Mouse (Mus musculus): ENCODE measurements around the gene Tns3.

Tns3 gene

DNA sequence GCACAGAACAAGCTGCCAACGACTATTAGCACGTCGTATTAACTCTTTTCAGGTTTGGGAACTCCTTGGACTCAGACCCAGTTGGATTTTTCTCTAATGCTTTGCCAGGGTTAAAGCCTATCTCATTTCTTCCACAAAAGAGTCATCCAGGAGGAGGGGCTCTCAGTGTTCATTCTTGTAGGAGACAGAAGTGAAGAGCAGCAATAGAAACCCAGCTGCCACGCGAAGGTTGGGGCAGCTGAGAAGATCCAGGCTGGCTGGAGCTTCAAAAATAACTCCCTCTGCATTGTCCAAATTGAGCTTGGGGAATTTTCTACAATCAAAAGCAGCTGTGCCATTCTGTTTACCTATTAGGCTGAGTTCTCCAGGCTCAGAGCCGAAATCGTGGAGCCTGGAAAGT lies 16.3 kb upstream of the Tns3 start:
- no peak for DNase-seq (ENCODE audit: low read depth)

DNA sequence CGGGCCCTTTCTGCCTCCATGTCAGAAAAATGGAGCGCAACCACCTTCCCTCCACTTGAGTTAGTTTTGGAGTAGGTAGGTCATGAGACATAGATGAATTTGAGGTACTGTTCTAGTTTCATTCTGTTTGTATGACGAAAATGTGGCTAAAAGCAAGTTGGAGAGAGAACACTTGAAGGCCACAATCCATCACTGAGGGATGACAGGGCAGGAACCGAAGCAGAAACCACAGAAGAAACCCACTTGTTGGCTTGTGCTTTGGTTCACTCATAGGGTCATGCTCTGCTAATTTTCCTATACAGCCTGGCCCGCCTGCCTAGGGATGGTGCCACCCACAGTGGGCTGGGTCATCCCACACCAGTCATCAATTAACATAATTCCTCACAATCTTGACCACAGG lies 14.9 kb upstream of the Tns3 start:
- peak; percentile 61 for DNase-seq (ENCODE audit: low read depth)

DNA sequence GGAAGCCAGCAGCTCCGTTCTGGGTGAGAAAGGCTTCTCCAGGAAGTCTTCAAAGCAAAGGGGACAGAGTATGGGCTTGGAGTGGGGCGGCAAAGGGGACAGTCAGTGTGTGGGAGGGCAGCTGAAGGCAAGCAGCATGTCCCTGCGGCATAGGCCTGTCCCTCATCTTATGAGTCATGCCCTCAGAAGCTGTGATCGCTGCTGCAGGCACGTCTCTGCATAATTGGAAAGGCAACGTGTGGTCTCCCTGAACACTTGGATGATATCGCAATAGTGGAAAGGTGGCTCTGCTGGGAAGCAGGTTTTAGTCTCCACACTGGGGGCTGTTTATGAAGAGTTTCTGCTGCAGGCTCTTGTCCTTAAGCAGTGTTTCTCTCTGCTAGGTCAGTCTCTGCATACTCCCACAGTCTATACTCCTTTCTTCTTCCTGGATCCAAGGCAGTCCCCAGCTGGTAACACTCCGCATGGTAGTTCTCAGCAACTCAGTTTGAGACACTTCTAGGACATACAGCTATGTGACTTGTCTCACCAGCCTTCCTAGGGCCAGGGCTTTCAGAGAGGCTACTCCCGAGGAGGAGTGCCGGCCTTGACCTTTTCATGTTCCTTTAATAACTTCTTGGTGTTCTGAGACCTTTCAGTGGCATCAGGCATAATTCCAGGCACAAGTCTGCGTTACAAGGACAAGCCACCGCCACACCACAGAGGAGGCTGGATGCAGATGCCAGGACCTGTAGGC lies 14.1 kb upstream of the Tns3 start:
- DNase-seq (ENCODE audit: low read depth) = peak; percentile 52

DNA sequence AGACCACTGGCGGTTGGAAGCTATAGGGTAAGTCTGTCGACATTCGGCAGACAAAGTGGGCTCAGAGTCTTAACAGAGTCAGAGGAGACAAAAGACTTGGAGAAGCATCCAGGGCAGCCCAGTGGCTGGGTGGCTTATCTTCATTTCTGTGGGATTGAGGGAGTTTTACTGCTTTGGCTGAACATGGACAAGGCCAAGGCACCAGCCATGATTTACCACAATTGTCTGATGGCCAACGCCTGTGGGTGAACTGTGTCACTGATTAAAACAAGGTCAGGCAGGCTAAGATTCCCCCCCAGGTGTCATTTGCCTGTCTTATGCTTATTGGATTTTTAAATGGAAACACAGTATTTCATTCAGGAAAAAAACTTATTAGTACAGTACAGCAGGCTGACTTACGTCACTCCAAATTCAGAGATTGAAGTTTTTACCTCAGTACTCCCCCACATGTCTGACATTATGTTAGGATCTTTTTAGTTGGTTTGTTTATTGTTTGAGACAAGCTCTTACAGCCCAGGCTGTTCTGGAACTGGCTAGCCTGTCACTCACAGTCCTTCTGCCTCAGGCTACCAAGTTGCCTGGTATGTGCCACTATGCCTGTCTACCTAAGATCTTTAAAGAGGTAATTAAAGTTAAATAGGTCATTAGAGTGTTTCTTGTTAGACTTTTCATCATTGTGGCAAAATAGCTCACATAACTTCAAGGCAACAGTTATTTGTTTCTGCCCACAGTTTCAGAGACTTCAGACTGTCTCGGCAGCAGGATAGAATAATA lies 11.6 kb upstream of the Tns3 start:
- DNase-seq (ENCODE audit: low read depth) = no peak

DNA sequence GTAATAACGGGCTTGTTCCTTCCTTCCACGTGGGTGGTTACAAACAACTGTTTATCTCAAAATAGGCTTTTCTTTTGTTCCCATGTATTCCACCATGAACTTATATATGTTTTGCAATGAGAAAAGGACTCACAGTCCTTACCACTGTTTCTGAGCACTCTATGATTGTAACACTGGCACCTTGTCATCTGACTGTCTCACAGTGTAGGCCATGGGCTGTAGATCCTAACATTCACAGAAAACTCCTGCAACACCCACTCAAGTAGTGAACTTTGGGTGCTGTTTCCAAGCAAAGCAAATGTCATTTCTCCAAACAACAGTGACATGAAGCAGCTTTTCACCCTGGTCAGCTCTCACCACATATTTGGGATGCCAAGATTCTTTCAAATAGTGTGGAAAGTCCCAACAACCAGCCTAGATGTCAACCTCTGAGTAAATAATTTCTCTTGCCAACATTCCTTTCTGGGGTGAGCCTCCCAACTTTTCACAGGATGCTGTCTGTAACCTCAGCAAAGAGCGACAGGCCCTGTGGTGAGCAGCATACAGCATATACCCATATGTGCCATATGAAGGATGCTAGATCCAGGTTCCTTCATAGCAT lies 10.3 kb upstream of the Tns3 start:
- DNase-seq (ENCODE audit: low read depth) = no peak

DNA sequence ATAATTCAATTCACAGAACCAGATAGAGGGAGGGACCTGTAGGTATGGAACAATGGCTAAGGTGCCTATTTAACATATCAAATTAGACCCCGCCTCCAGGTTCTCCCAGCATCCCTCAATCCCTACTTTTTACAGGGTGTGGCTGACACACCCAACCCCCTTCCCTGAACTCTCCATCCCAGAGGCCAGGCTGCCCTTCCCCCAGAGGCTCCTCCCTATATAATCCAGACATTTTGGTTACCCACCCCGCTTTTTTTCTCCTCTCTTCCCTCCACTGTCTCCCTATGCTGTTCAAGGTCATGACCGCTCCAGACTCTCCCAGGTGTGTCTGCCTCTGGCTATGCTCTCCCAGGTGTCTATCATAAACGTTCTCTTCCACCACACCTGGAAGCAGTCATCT lies 7.4 kb upstream of the Tns3 start:
- no peak for DNase-seq (ENCODE audit: low read depth)

DNA sequence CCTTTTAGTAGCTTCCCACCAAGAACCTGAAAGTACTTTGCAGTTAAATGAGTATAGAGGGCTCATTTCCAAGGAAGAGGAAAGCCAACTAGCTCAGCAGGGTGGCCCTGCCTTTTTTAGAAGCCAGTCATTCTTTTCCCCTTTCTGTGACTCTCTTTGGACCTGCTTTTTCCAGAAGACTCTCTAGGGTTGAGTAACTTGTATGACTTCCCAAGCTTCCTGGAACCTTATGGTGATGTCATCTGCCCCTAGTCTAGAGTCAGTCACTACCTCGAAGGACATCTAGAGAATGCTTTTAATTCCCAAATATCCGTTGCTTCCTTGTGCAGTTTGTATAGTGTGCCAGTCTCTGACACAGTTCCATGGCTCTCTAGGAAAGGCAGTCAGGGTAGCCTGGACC lies 4.8 kb upstream of the Tns3 start:
- DNase-seq (ENCODE audit: low read depth) = no peak

DNA sequence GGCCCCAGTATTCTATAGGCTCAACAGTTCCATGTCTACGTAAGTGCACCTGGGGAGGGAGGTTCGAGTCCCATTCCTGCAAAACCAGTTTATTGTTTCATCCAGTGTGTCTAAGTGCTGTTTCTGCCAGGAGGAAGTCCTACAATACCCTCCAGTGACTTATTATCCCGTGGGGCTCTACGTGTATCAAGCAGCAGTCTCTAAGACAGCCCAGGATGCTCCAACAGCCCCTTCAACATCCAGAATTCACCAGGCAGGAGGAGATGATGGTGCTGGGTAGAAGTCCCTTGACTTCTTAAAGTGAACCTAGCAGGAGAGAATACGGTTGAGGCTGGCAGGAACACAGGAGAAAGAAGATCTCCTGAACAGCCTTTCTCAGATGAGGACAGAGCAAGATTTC lies 462 bp upstream of the Tns3 start:
- no peak for DNase-seq (ENCODE audit: low read depth)

DNA sequence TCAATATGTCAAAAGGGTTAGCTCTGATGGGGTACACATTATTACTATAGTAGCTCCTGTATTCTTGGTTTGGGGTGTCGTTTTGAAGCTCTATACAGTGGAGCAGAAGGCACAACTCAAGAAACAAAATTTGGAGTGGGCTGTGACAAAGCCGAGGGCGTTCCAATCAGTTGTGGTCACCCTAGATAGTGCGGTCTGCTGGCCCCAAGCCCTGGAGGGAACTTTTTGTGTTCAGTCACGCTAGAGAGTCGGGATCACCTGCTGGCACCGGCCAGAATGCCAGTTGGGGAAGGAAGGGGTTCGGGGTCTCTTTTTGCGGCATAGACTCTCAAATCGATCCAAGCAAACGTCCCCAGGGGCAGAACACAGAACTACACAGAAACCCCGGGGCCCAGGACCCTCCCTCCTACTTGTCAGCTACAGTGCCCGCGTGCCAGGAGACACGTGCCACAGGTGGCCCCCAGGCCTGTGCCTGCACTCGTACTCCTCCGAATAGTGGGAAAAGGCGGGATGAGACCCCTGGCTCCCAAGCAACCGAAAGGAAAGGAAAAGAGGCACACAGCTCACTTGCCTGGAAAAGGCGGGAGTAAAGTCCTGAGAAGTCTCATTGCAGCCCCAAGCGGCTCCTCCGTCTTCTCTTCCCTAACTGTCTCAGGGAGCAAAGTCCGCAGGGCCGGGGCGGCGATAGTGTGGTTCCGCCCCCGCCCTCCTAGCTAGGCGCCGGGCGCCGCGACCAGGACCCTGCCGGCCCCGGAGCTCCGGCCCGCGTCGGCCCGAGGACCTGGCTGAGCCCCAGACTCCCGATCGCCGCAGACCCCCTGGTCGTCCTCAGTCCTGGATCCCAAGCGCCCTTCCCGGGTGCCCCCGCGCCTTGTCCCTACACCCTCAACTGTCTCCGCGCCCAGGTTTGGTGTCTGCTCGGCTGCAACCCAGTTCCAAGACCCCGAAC lies 617 bp downstream of the Tns3 start:
- DNase-seq (ENCODE audit: low read depth) = peak; percentile 55

DNA sequence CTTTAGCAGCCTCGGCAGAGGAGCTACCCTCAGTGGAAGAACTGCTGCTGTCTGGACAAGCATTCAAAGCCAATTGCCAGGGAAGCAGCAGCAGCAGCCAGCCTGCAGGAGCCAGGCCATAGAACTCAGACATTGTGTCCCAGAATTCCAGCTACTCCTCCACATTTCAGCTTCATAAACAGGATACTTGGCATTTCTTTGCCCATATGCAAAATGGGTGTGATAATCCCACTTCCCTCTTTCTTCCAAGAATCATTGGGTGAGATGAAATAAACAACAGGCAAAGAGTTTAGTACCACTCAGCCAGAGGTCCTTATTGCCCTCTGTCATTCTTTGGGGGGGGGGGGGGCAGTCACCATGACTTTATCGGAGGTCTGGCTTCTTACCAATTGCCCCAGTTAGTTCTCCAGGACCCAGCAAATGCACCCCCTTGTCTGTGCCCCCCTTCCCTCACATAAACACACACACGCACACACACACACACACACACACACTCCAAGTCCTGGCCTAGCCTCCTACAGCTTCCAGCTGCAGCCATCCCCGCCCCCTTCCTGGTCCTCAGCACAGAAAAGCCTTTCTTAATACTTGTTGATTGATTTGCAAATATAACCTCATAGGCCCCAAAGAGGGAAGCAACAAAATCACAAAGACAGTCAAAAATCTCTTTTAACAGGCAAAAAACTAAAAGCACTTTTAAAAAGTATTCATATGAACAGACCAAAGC lies 1.5 kb downstream of the Tns3 start:
- DNase-seq (ENCODE audit: low read depth) = peak; percentile 34

DNA sequence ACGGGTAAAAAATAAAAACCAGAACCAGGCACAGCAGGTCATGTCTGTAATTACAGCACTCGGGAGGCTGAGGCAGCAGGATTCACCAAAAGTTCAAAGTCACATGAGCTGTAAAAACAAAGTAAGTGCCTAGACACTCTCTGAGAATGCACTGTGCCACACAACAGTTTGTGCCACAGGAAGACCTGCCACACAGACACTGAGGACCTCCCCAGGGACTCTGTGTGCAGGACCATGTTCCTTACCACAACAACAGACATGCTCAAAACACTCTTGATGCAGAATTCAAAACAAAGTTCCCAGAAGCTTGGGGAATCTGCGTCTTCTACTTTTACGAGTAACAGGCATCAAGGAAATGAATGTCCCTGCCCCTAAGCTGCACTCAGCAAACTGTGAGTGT lies 3.4 kb downstream of the Tns3 start:
- DNase-seq (ENCODE audit: low read depth) = no peak

DNA sequence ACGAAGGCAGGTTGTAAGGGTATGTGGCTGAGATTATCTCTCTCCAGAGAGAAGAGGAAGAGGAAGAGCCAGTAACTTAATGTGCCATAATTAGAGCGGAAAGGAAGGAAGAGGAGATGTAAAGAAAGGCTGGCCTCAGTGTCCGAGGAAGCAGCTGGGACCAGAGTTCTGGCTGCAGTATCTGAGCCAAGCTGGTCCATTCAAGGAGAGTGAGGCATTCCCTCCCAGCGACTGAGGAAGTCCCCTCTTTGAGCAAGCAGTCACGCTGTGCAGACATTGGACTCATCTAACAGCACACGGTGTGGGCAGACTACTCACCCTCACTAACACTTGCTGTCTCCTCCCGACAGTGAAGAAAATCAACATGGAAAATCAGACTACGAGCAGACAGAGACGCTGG lies 4.5 kb downstream of the Tns3 start:
- peak; percentile 11 for DNase-seq (ENCODE audit: low read depth)

DNA sequence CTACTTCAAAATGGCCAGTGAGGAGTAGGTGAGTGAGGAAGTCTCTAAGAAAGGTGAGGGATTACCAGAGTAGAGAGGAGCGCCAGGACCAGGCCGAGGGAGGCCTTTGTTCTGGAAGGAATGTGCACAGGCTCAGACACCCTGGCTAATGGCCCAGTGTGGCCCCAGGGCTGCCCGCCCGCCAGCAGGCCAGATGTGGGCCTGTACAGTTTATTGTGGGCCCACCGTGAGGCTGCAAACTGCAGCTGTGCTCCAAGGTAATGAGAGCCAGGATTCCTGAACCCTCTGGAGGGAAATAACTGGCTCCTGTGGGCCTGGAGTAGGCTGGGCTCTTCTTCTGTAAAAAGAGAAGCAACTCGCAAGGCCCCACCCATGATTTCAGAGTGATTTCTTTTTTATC lies 5.3 kb downstream of the Tns3 start:
- no peak for DNase-seq (ENCODE audit: low read depth)

DNA sequence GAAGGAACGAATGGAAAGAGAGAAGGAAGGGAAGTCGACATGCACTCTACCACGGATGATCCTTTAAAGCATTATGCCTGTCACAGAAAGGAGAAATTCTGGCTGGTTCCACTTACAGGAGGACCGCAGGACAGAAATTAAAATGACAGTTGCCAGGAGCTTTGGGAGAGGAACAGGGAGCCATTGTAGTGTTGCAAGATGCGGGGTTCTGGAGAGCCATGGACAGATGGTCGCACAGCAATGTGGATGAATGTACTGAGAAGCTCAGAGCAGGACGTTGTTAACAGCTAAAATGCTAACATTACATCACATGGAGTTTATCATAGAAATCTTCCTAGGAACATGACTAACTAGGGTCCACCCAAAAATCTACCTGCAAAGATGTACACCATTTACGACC lies 6.8 kb downstream of the Tns3 start:
- no peak for DNase-seq (ENCODE audit: low read depth)

DNA sequence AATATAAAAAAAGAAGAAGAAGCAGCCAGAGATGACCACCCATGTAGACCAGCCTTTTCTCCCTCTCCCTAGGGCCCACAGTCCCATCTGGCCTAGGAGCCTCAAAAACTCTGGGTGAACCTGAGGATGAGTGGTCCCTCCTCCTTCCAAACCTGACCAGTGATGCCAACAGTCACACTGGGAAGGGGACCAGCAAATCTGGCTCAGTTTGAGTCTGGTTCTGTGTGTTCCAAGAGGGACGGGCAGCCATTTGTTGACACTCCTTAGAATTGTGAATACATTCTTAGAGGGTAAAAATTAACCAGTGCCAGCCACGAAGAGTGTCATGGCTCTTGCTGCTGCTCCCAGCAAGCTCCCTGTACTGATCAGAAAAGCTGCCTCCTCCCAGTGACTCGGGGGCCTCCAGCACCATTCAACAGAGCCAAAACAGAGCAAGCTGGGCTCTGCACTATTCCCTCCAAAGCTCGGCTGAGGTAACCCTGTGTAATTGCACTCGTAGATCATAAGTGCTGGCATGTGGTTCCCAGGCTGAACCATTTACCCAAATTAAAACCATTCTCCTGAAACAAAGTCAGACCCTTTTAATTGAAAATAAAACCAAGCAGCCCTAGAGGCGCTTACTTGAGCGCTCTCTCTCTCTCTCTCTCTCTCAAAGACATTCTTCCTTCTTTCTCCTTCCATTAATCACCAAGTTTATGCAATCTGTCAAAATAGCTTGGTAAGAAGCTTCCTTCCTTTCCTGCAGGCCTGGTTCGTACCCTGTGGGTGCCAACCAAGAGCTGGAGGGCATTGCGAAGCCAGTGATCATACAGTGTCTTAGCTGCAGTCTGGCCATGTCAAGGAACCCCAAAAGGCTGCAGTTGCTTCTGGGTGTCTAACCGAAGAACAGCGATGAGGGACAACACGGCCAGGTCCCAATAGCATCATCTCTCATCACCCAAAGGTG lies 7.6 kb downstream of the Tns3 start:
- peak; percentile 54 for DNase-seq (ENCODE audit: low read depth)

DNA sequence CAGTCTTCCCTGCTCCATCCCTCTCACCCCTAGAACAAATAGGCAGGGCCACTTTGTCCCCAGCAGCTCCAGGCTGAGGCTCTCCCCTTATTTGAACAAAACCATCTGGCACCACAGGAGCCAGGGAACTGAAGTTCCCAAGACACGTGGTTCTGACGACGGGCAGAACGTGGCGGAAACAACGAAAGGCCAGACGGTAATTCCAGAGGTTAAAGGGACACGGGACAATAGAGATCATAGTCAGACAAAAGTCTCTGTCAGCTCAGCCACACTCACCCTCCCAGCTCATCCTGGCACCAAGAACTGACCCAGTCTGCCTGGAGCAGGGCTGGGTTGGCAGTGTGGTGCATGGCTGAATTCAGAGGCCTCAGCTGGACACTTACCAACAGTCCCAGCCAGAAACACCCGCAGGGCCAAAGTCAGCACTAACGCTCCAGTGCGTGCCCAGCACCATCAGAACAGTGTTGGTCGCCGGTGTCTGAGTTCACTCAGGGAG lies 10.5 kb downstream of the Tns3 start:
- no peak for DNase-seq (ENCODE audit: low read depth)

DNA sequence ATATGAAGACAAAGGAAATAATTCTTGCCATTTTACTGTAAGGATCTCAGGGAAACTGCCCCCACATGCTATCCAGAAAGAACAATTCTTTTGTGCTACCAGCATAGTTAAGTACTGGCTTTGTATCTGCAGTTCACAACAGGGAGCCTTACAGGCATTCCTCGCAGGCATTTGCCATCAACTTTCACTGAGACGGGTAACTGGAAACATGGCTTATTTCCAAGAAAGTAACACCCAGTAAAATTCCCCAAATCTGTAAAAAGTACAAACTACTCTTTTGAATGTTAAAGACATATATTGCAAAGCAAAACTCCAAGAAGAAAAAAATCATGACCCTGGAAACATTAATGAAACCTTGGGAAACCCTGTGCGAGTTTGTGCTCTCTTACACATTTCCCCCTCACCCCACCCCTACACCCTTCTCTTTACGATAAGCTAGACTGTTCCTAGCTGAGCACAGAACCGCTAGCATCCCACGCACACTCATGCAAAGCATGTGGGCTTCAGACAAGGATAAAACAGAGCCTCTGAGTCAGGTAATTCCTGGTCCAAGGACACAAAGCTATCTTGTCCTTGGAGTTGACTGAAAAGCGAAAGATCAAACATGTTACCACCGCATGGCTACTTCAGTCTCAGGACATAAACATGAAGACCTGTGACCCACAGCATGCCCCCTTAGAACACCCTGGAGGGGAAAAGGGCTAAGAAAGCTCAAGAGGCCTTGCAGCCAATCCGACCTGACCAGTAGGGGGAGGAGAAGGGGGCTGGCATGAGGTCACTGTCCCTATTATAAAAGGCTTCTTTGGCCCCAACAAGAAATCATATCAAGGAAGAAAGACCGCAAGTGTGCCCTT lies 11.3 kb downstream of the Tns3 start:
- DNase-seq (ENCODE audit: low read depth) = no peak

DNA sequence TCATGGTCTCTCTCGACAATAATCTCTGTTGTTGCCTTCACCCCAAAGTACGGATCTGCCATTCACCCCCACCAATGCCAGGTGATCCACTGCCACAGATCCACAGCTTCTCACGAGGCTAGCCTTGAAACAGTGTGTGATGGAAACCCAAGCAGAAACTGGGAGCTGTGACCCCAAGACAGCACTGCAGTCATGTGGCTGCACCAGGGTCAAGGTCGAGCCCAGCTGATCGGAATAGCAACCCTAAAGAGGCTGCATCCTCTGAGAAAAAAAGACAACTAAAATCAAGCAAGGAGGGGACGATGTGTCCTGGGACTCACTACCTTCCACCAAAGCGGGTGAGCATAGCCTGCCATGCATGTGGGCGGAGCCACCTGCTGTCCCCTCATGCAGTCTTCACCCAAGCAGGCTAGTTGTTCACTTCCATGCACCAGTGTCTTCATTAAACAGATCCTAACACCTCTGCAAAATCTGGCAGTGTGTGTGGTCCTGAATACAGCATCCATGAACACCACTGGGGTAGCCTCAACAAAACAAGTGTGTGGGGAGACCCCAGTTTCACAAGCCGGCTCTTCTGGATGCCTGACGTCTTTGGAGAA lies 12.1 kb downstream of the Tns3 start:
- DNase-seq (ENCODE audit: low read depth) = no peak
